Mouse (Mus musculus): Measurements from ENCODE around the gene Safb2. TPM values are rescaled to one million over a fixed set of nuclear protein-coding genes. Genes with fewer than 3 reads are reported as not detected.

Gene Safb2
- polyA plus RNA-seq, 1 experiment from 2014 or later = 63.6 TPM

- no peak overlapping the region for H3K4me2 ChIP-seq
- 74% methylated on average over 6 of the region's 6 CpGs for WGBS (ENCODE audit: insufficient replicate concordance)
Observed at GRCm38 (mm10) chr17:56551841-56552581, 32.4 kb downstream of the Safb2 start.

GRCm38 (mm10) chr17:56550784-56551475, 33.5 kb downstream of the Safb2 start:
- H3K9ac ChIP-seq = no peak overlapping the region
- no peak overlapping the region for H3K4me3 ChIP-seq
- 67% methylated on average over 12 of the region's 12 CpGs for WGBS (ENCODE audit: insufficient replicate concordance)
- no peak for ATAC-seq
- no peaks in the 10 kb centered on the region for H3K36me3 ChIP-seq
- no peaks in the 10 kb centered on the region for H3K9me3 ChIP-seq (replicated peaks)
- no peak overlapping the region for H3K27ac ChIP-seq
- H3K27me3 ChIP-seq (replicated peaks) = 0 out of 2 replicates have a peak, but pooled peaks cover 5% of the 10 kb centered on the region
- peaks cover 4% of the 10 kb centered on the region; the same call in 1 of the 2 replicates for H3K4me1 ChIP-seq
- H3K4me2 ChIP-seq = no peak overlapping the region

More at GRCm38 (mm10) chr17:56551841-56552581, 32.4 kb downstream of the Safb2 start:
- ATAC-seq = no peak
- no peak overlapping the region for H3K9ac ChIP-seq
- H3K27me3 ChIP-seq (replicated peaks) = 0 out of 2 replicates have a peak, but pooled peaks cover 5% of the 10 kb centered on the region
- no peak overlapping the region for H3K4me3 ChIP-seq
- H3K27ac ChIP-seq = no peak overlapping the region
- no peaks in the 10 kb centered on the region for H3K36me3 ChIP-seq
- H3K4me1 ChIP-seq = no peaks in the 10 kb centered on the region
- no peaks in the 10 kb centered on the region for H3K9me3 ChIP-seq (replicated peaks)

- Histone ChIP-seq H3K9ac (no peak overlapping the region), H3K27me3 (replicated peaks) (no peaks in the 10 kb centered on the region; the same call in 1 of the 2 replicates), H3K36me3 (no peaks in the 10 kb centered on the region), H3K4me3 (no peak overlapping the region), H3K9me3 (replicated peaks) (no peaks in the 10 kb centered on the region), H3K27ac (no peak overlapping the region), H3K4me1 (peaks cover 6% of the 10 kb centered on the region; the same call in 1 of the 2 replicates), H3K4me2 (no peak overlapping the region)
- ATAC-seq = no peak
- 64% methylated on average over 4 of the region's 4 CpGs for WGBS (ENCODE audit: insufficient replicate concordance)
Observed at GRCm38 (mm10) chr17:56548605-56549105, 35.7 kb downstream of the Safb2 start.

GRCm38 (mm10) chr17:56547846-56548604, 36.4 kb downstream of the Safb2 start:
- H3K4me3 ChIP-seq = no peak overlapping the region
- no peak overlapping the region for H3K27ac ChIP-seq
- H3K4me2 ChIP-seq = no peak overlapping the region
- peaks cover under 1% of the 10 kb centered on the region; the same call in 1 of the 2 replicates for H3K27me3 ChIP-seq (replicated peaks)
- H3K9me3 ChIP-seq (replicated peaks) = no peaks in the 10 kb centered on the region
- H3K4me1 ChIP-seq = peaks cover 6% of the 10 kb centered on the region; the same call in 1 of the 2 replicates
- H3K36me3 ChIP-seq = no peaks in the 10 kb centered on the region
- H3K9ac ChIP-seq = no peak overlapping the region
- ATAC-seq = no peak
- WGBS (ENCODE audit: insufficient replicate concordance) = 62% methylated on average over 9 of the region's 9 CpGs

GRCm38 (mm10) chr17:56547116-56547845, 37.1 kb downstream of the Safb2 start:
- Histone ChIP-seq H3K4me1 (peaks cover 6% of the 10 kb centered on the region; the same call in 1 of the 2 replicates), H3K4me2 (no peak overlapping the region), H3K27me3 (replicated peaks) (peaks cover 8% of the 10 kb centered on the region; the same call in 1 of the 2 replicates), H3K9me3 (replicated peaks) (no peaks in the 10 kb centered on the region), H3K27ac (no peak overlapping the region), H3K4me3 (no peak overlapping the region), H3K36me3 (no peaks in the 10 kb centered on the region), H3K9ac (no peak overlapping the region)
- 62% methylated on average over 17 of the region's 17 CpGs for WGBS (ENCODE audit: insufficient replicate concordance)
- ATAC-seq = no peak

- Histone ChIP-seq H3K4me3 (no peak overlapping the region), H3K9ac (no peak overlapping the region), H3K9me3 (replicated peaks) (no peaks in the 10 kb centered on the region), H3K4me1 (peaks cover 6% of the 10 kb centered on the region; the same call in 1 of the 2 replicates), H3K27me3 (replicated peaks) (peaks cover 11% of the 10 kb centered on the region; the same call in 1 of the 2 replicates), H3K4me2 (no peak overlapping the region), H3K36me3 (no peaks in the 10 kb centered on the region), H3K27ac (no peak overlapping the region)
- ATAC-seq = no peak
- WGBS (ENCODE audit: insufficient replicate concordance) = 66% methylated on average over 5 of the region's 5 CpGs
Observed at GRCm38 (mm10) chr17:56546576-56546975, 37.8 kb downstream of the Safb2 start.

- Histone ChIP-seq H3K27me3 (replicated peaks) (peaks cover 11% of the 10 kb centered on the region; the same call in 1 of the 2 replicates), H3K4me3 (no peak overlapping the region), H3K9me3 (replicated peaks) (no peaks in the 10 kb centered on the region), H3K27ac (no peak overlapping the region), H3K4me2 (no peak overlapping the region), H3K4me1 (peaks cover 6% of the 10 kb centered on the region; the same call in 1 of the 2 replicates), H3K9ac (no peak overlapping the region), H3K36me3 (no peaks in the 10 kb centered on the region)
- no peak for ATAC-seq
- WGBS (ENCODE audit: insufficient replicate concordance) = 44% methylated on average over 1 of the region's 1 CpGs
Observed at GRCm38 (mm10) chr17:56545945-56546344, 38.4 kb downstream of the Safb2 start.

- no peak overlapping the region for H3K9ac ChIP-seq
- no peak overlapping the region for H3K4me3 ChIP-seq
- H3K27me3 ChIP-seq (replicated peaks) = peaks cover 11% of the 10 kb centered on the region; the same call in 1 of the 2 replicates
- 58% methylated on average over 7 of the region's 7 CpGs for WGBS (ENCODE audit: insufficient replicate concordance)
- ATAC-seq = no peak
- H3K36me3 ChIP-seq = no peaks in the 10 kb centered on the region
- H3K4me1 ChIP-seq = peaks cover 6% of the 10 kb centered on the region; the same call in 1 of the 2 replicates
- no peak overlapping the region for H3K4me2 ChIP-seq
- H3K27ac ChIP-seq = no peak overlapping the region
- H3K9me3 ChIP-seq (replicated peaks) = no peaks in the 10 kb centered on the region
Observed at GRCm38 (mm10) chr17:56544699-56545387, 39.5 kb downstream of the Safb2 start.

GRCm38 (mm10) chr17:56543684-56544224, 40.6 kb downstream of the Safb2 start:
- H3K36me3 ChIP-seq = no peaks in the 10 kb centered on the region
- no peak for ATAC-seq
- H3K4me2 ChIP-seq = no peak overlapping the region
- peaks cover 11% of the 10 kb centered on the region; the same call in 1 of the 2 replicates for H3K27me3 ChIP-seq (replicated peaks)
- H3K4me1 ChIP-seq = peaks cover 6% of the 10 kb centered on the region; the same call in 1 of the 2 replicates
- H3K27ac ChIP-seq = no peak overlapping the region
- H3K9me3 ChIP-seq (replicated peaks) = no peaks in the 10 kb centered on the region
- WGBS (ENCODE audit: insufficient replicate concordance) = 60% methylated on average over 3 of the region's 3 CpGs
- H3K9ac ChIP-seq = no peak overlapping the region
- H3K4me3 ChIP-seq = no peak overlapping the region

GRCm38 (mm10) chr17:56542736-56543135, 41.6 kb downstream of the Safb2 start:
- Histone ChIP-seq H3K4me3 (no peak overlapping the region), H3K36me3 (no peaks in the 10 kb centered on the region), H3K27ac (no peak overlapping the region), H3K4me1 (peaks cover 6% of the 10 kb centered on the region; the same call in 1 of the 2 replicates), H3K9me3 (replicated peaks) (no peaks in the 10 kb centered on the region), H3K9ac (no peak overlapping the region), H3K27me3 (replicated peaks) (peaks cover 19% of the 10 kb centered on the region; the same call in 1 of the 2 replicates), H3K4me2 (no peak overlapping the region)
- 48% methylated on average over 8 of the region's 8 CpGs for WGBS (ENCODE audit: insufficient replicate concordance)
- no peak for ATAC-seq

Measured in liver, embryonic 12.5 days (tissue).